Mouse (Mus musculus): ENCODE results near the gene Prr5l. TPM values are rescaled to one million over a fixed set of nuclear protein-coding genes. Genes with fewer than 3 reads are reported as not detected.

The Prr5l gene
- polyA plus RNA-seq, 1 experiment from 2014 or later = 40.5 TPM

- Histone ChIP-seq H3K4me1 (ENCODE audit: insufficient read depth, low read depth, low read length) (no peaks in the 10 kb centered on the region; the same call in 1 of the 2 replicates), H3K4me2 (replicated peaks; ENCODE audit: low read depth, low read length) (no peak overlapping the region), H3K27me3 (replicated peaks; ENCODE audit: insufficient read depth, low read length) (no peaks in the 10 kb centered on the region), H3K36me3 (ENCODE audit: insufficient read depth, low read length) (no peaks in the 10 kb centered on the region), H3K9me3 (ENCODE audit: low read length) (no peaks in the 10 kb centered on the region), H3K4me3 (ENCODE audit: low read depth, low read length) (no peak overlapping the region), H3K9ac (replicated peaks; ENCODE audit: low read depth) (no peak overlapping the region), H3K27ac (ENCODE audit: low read length) (no peak overlapping the region)
- no peak for ATAC-seq
- no peak for DNase-seq (ENCODE audit: low spot score)
- 88% methylated on average over 3 of the region's 3 CpGs for WGBS
- TF ChIP-seq CTCF (IDR thresholded peaks at IDR 0.05) (no peak), EP300 (IDR thresholded peaks at IDR 0.05) (no peak)
These were observed 66.0 kb downstream of the Prr5l start for GRCm38 (mm10) chr2:101816646-101817308.

DNA sequence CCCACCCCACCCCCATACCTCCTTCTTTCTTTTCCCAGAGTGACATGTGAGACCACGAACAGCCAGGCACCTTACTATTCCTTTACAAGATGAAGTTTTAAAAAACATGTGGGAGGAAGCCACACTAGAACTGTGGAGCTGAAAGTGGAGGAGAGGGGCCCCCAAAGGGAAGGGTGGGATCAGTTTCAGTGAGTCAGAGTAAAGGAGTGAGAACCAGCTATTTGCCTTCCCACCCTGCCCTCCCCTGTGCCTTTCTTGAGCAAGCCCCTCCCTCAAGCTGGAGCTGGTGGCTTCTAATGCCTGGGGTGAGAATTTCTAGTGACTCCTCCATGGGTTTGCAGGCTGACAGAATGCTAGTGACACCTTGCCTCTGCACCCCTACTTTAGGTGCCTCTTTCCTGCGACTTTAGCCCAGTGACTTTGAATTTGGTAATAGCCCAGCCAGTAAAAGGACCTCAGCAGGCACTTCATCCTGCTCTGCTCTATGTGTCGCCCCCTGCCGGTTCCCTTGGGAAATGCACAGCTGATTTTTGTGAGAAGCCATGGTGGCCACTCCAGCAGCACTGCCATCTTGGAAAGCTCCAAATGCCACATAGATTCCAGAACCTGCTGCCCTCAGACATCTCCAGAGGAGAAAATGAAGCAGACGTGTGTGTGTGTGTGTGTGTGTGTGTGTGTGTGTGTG is 67.4 kb downstream of the Prr5l start:
- Histone ChIP-seq H3K4me1 (ENCODE audit: insufficient read depth, low read depth, low read length) (no peaks in the 10 kb centered on the region; the same call in 1 of the 2 replicates), H3K9me3 (ENCODE audit: low read length) (no peaks in the 10 kb centered on the region), H3K4me2 (replicated peaks; ENCODE audit: low read depth, low read length) (no peak overlapping the region), H3K4me3 (ENCODE audit: low read depth, low read length) (no peak overlapping the region), H3K27ac (ENCODE audit: low read length) (no peak overlapping the region), H3K9ac (replicated peaks; ENCODE audit: low read depth) (no peak overlapping the region), H3K27me3 (replicated peaks; ENCODE audit: insufficient read depth, low read length) (no peaks in the 10 kb centered on the region), H3K36me3 (ENCODE audit: insufficient read depth, low read length) (no peaks in the 10 kb centered on the region)
- DNase-seq (ENCODE audit: low spot score) (no peak), ATAC-seq (no peak)
- TF ChIP-seq CTCF (IDR thresholded peaks at IDR 0.05) (peak; percentile 68), EP300 (IDR thresholded peaks at IDR 0.05) (no peak)
- 38% methylated on average over 5 of the region's 5 CpGs for WGBS

DNA sequence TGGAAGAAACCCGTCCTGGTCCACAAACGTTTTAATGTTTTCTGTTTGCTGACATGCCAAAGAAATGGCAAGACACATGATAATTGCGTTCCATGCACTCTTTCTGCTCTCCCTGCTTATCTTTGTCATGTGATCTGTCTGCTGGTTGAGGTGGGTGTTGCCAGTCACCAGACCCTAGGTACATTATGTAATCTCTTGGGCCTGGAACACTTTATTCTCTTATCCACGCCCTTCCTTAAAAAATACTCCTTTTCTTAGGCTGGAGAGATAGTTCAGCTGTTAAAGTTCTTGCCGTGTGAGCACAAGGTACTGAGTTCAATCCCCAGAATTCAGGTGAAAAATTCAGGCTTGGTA is 68.6 kb downstream of the Prr5l start:
- H3K27me3 ChIP-seq (replicated peaks; ENCODE audit: insufficient read depth, low read length) = no peaks in the 10 kb centered on the region
- DNase-seq (ENCODE audit: low spot score) = no peak
- no peaks in the 10 kb centered on the region; the same call in 1 of the 2 replicates for H3K4me1 ChIP-seq (ENCODE audit: insufficient read depth, low read depth, low read length)
- no peaks in the 10 kb centered on the region for H3K9me3 ChIP-seq (ENCODE audit: low read length)
- WGBS = 55% methylated on average over 5 of the region's 5 CpGs
- no peak overlapping the region for H3K4me3 ChIP-seq (ENCODE audit: low read depth, low read length)
- H3K9ac ChIP-seq (replicated peaks; ENCODE audit: low read depth) = no peak overlapping the region
- no peak overlapping the region for H3K4me2 ChIP-seq (replicated peaks; ENCODE audit: low read depth, low read length)
- TF ChIP-seq EP300 (IDR thresholded peaks at IDR 0.05) (peak; percentile 72), CTCF (IDR thresholded peaks at IDR 0.05) (no peak)
- no peaks in the 10 kb centered on the region for H3K36me3 ChIP-seq (ENCODE audit: insufficient read depth, low read length)
- ATAC-seq = peak; percentile 15; the same call in 1 of the 2 replicates
- H3K27ac ChIP-seq (ENCODE audit: low read length) = no peak overlapping the region

DNA sequence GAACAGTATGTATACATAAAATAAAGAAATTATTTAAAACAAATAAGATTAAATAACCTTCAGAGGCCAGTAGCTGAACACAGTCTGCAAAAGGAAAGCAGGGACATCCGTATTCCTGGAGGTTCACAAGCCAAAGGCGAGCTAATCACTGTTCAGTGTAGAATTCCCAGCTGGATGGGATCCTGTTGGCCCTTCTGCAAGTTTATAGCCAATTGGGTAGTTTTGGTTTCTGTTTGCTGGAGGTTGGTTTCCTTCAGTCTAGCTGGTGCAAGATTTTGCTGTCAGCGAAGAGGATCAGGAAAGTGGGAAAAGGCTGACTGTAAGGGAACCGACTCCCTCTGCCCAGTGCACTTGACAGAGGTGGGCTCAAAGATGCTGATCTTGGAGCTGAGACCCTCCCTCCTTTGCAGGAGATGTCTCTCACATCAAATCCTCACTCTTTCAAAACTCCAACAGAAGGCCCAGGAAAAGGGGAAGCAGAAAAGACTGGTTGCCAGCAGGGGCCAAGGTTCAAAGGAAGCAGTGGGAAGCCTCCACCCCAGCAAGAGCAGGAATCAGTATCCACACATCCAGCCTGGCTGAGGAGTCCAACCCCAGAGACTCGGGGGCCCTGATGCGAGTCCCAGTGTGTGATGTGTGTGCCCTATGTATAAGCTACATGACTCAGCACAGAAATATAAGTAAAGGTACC is 69.1 kb downstream of the Prr5l start:
- no peak for TF ChIP-seq CTCF (IDR thresholded peaks at IDR 0.05)
- no peak for TF ChIP-seq EP300 (IDR thresholded peaks at IDR 0.05)
- no peak overlapping the region for H3K4me2 ChIP-seq (replicated peaks; ENCODE audit: low read depth, low read length)
- no peak overlapping the region for H3K27ac ChIP-seq (ENCODE audit: low read length)
- H3K36me3 ChIP-seq (ENCODE audit: insufficient read depth, low read length) = no peaks in the 10 kb centered on the region
- WGBS = 69% methylated on average over 6 of the region's 6 CpGs
- DNase-seq (ENCODE audit: low spot score) = no peak
- H3K9ac ChIP-seq (replicated peaks; ENCODE audit: low read depth) = no peak overlapping the region
- H3K4me1 ChIP-seq (ENCODE audit: insufficient read depth, low read depth, low read length) = no peaks in the 10 kb centered on the region
- H3K27me3 ChIP-seq (replicated peaks; ENCODE audit: insufficient read depth, low read length) = no peaks in the 10 kb centered on the region
- no peaks in the 10 kb centered on the region for H3K9me3 ChIP-seq (ENCODE audit: low read length)
- no peak overlapping the region for H3K4me3 ChIP-seq (ENCODE audit: low read depth, low read length)
- ATAC-seq = no peak; the same call in 1 of the 2 replicates

GRCm38 (mm10) chr2:101811925-101812324 is 70.9 kb downstream of the Prr5l start:
- DNase-seq (ENCODE audit: low spot score) (no peak), ATAC-seq (no peak)
- H3K9me3 ChIP-seq (ENCODE audit: low read length) = no peaks in the 10 kb centered on the region
- H3K36me3 ChIP-seq (ENCODE audit: insufficient read depth, low read length) = no peaks in the 10 kb centered on the region
- H3K4me2 ChIP-seq (replicated peaks; ENCODE audit: low read depth, low read length) = no peak overlapping the region
- no peaks in the 10 kb centered on the region for H3K27me3 ChIP-seq (replicated peaks; ENCODE audit: insufficient read depth, low read length)
- 74% methylated on average over 3 of the region's 3 CpGs for WGBS
- H3K27ac ChIP-seq (ENCODE audit: low read length) = no peak overlapping the region
- no peak for TF ChIP-seq EP300 (IDR thresholded peaks at IDR 0.05)
- H3K9ac ChIP-seq (replicated peaks; ENCODE audit: low read depth) = no peak overlapping the region
- no peak overlapping the region for H3K4me3 ChIP-seq (ENCODE audit: low read depth, low read length)
- H3K4me1 ChIP-seq (ENCODE audit: insufficient read depth, low read depth, low read length) = no peaks in the 10 kb centered on the region

- no peaks in the 10 kb centered on the region for H3K27me3 ChIP-seq (replicated peaks; ENCODE audit: insufficient read depth, low read length)
- H3K36me3 ChIP-seq (ENCODE audit: insufficient read depth, low read length) = no peaks in the 10 kb centered on the region
- peak overlapping the region; percentile 17; the same call in 1 of the 2 replicates for H3K4me2 ChIP-seq (replicated peaks; ENCODE audit: low read depth, low read length)
- no peaks in the 10 kb centered on the region for H3K9me3 ChIP-seq (ENCODE audit: low read length)
- WGBS = 42% methylated on average over 8 of the region's 8 CpGs
- ATAC-seq (peak; percentile 60), DNase-seq (ENCODE audit: low spot score) (peak; percentile 58)
- 0 out of 2 replicates have a peak overlapping the region, but pooled peaks have one; percentile 9 for H3K27ac ChIP-seq (ENCODE audit: low read length)
- H3K4me3 ChIP-seq (ENCODE audit: low read depth, low read length) = no peak overlapping the region
- no peak overlapping the region for H3K9ac ChIP-seq (replicated peaks; ENCODE audit: low read depth)
- 0 out of 2 replicates have a peak, but pooled peaks have one; percentile 14 for TF ChIP-seq EP300 (IDR thresholded peaks at IDR 0.05)
- no peak for TF ChIP-seq CTCF (IDR thresholded peaks at IDR 0.05)
- no peaks in the 10 kb centered on the region for H3K4me1 ChIP-seq (ENCODE audit: insufficient read depth, low read depth, low read length)
These were observed 72.1 kb downstream of the Prr5l start for GRCm38 (mm10) chr2:101810774-101811173.
